Mouse (Mus musculus): Measurements from ENCODE around the gene Cln6.
A peak's percentile ranks its signal among the peaks of the same experiment; 100 is the strongest.
"Not testable (repeated sequence)": the region's sequence is repeated elsewhere in the genome, so short reads cannot be mapped to it uniquely, and the experiment has no call there.

The Cln6 gene

GRCm38 (mm10) chr9:62838506-62839171 is at the start of gene Cln6:
Cln6 (plus strand) TSS chr9:62838785.
- peak; percentile 72 for DNase-seq (ENCODE audit: low spot score)

- no peak for DNase-seq (ENCODE audit: low spot score)
Measured at GRCm38 (mm10) chr9:62789856-62790255, 48.7 kb upstream of the Cln6 start.

GRCm38 (mm10) chr9:62799218-62799617 is 39.4 kb upstream of the Cln6 start:
- DNase-seq (ENCODE audit: low spot score), result not testable (repeated sequence)

DNA sequence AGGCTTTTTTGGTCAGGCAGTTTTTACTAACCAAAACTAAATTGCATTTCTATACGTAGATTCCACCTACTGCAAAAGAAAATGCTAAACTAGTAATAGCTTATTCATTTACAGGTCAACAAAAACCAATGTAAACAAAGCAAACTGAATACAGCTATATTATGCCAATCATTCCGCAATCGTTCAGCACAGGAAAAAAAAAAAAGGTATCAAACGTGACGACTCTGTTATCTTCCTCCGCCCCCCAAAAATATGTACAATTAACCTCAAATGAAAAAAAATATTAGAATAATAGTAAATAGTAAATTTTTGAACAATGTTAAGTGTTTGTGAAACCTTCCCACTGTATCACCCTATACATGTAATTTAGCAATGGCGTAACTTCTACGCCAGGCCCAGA is 28.5 kb upstream of the Cln6 start:
- no peak for DNase-seq (ENCODE audit: low spot score)

GRCm38 (mm10) chr9:62810543-62811515 is 27.8 kb upstream of the Cln6 start:
- peak; percentile 76 for DNase-seq (ENCODE audit: low spot score)

DNA sequence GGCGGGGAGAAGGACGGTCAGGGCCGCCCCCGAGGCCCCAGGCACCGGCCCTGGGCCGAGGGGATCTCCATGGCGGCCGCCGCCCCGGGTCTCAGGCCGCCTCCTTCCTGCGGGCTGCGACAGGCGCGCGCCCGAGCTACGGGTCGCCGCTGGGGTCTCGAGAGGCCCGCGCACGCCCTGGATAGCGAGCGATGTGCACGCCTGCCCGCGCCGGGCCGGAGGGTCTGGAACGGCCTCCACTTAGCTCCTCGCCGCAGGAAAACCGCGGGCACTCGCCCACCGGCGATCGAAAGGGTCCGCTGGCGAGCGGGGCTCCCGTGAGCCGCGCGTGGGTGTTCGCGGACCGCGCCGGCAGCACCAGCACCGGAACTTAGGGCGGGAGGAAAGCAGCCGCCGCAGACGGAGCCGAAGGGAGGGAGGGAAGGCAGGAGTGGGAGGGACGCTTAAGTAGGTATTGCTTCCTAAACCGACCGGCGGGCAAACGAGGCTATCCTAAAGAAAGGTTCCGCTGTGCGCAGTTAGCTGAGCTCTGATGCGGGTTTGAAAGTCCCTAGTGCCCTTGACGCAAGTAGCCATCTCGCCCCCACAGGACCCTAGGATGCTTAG is 27.0 kb upstream of the Cln6 start, which contains the start of gene Fem1b:
TSS of gene Fem1b (minus strand) at position 419 of the 606 bp plus-strand sequence.
- DNase-seq (ENCODE audit: low spot score), result peak; percentile 88

GRCm38 (mm10) chr9:62812216-62813049 is 26.2 kb upstream of the Cln6 start:
- DNase-seq (ENCODE audit: low spot score), result no peak

DNA sequence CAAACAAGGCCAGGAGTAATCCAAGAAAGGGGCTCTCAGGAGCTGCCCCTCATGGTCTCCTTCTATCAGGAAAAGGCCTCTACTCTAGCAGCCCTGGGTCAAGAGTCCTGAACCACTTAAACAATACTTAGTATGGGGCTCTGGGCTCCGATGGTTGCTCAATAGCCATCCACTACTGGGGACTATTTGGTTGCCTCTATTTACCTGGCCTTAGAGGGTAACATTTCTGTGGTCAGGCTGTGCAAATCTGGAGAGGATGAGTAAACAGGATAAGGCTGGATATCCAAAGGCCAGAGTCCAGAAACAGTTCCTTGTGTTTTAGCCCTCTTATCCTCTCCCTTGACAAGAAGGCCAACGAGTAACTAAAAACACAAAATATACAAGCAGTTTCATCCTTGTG is 23.8 kb upstream of the Cln6 start:
- DNase-seq (ENCODE audit: low spot score), result no peak

- no peak for DNase-seq (ENCODE audit: low spot score)
Measured at GRCm38 (mm10) chr9:62816323-62817098, 22.1 kb upstream of the Cln6 start.

DNA sequence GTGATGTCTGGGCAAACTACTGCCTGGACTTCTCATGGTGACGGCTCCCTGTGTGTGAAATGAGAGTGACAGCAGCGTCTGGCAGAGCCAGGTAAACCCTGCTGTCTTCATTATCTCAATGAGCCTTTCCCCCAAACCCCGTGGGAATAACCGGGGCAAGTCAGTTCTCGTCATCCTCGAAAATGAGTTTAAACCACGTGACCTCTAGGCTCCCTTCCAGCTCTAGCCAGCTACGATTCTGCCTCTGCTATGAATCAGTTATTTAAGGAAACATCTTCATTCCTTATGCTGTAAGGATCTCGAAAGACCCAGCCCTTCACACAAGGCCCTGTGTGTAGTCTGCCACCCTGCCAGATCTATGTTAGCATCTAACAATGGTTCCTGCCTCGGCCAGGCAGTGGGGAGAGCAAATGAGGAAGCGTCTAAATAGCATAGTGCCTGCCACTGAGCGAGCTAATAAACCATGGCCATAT is 21.4 kb upstream of the Cln6 start:
- no peak for DNase-seq (ENCODE audit: low spot score)

DNA sequence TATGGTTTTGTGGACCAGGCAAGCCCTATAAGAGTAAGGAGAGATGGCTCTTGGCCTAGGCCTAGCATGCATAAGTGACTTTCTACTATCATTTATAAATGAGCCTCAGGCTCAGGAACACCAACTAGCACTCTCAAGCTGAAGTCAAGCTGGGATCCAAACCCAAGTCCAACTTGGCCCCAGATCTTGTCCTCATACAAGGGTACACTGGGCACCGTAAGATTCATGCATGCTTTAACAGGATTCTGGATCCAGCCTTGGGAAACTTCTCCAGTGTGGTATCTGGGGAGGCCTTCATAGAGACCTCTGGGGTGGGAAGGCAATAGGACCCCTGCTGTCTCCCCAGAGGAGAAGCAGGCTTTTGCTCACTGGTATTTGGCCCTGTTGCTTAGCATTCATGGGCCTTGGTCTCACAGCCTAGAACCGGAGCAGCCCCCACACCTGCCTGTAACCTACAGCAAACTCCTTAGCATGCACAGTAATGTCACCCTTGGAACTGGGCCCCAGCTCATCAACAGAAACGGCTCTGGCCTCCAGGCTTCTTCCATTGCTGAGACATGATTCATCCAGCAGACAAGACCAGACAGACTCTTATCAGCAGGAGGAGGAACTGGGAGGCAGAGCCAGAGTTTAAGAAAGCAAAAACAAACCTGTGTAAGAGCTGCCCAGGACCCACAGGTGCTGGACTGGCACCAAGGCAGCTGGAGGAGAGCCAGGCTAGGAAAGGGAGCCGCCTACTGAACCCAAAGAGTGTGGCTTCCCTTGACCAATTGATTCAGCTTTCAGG is 20.6 kb upstream of the Cln6 start:
- DNase-seq (ENCODE audit: low spot score), result no peak

- no peak for DNase-seq (ENCODE audit: low spot score)
Measured at GRCm38 (mm10) chr9:62819494-62819893, 19.1 kb upstream of the Cln6 start.

DNA sequence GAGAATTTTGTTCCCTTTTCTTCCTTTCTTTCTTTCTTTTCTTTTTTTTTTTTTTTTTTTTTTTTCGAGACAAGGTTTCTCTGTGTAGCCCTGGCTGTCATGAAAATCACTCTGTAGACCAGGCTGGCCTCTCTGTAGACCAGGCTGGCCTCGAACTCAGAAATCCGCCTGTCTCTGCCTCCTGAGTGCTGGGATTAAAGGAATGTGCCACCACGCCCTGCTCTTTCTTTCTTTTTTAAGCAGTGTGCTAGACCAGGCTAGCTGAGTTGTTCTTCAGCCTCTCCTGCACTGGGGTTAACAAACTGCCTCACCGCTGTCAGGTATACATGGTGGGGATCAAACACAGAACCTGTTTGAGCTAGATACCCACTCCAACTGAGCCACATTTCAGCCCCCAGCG is 18.7 kb upstream of the Cln6 start:
- DNase-seq (ENCODE audit: low spot score), result not testable (repeated sequence)

DNA sequence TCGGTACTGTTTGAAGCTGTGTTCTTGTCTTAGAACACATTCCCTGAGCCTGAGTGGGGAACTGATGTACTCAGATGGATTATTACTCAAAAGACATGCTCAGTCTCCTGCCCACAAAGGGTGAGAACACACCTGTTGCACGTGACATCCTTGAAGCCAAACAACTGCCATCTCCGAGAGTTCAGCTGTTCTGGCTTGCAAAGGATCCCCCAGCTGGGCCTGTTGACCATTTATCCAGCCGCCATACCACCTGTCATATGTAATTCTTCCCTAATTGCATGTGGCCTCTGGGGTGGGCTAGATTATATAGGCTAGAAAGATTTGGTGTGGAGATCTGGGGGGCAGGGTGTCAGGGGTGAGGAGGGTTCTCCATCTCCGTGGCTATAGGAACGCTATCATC is 17.8 kb upstream of the Cln6 start:
- no peak for DNase-seq (ENCODE audit: low spot score)

DNA sequence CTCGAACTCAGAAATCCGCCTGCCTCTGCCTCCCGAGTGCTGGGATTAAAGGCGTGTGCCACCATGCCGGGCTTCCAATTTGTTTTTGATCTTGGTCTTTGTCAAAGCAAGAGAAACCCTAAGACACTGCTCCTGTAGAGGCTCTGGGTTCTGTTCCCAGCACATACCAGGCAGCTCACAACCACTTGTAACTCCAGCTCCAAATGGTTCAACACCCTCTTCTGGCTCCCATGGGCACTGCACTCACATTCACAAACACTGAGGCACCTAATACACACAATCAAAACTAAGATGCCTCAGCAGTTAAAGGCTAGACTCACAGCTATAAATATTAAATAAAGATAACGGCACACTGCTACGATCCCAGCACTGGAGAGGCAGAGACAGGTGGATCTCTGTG is 16.8 kb upstream of the Cln6 start:
- DNase-seq (ENCODE audit: low spot score), result no peak

DNA sequence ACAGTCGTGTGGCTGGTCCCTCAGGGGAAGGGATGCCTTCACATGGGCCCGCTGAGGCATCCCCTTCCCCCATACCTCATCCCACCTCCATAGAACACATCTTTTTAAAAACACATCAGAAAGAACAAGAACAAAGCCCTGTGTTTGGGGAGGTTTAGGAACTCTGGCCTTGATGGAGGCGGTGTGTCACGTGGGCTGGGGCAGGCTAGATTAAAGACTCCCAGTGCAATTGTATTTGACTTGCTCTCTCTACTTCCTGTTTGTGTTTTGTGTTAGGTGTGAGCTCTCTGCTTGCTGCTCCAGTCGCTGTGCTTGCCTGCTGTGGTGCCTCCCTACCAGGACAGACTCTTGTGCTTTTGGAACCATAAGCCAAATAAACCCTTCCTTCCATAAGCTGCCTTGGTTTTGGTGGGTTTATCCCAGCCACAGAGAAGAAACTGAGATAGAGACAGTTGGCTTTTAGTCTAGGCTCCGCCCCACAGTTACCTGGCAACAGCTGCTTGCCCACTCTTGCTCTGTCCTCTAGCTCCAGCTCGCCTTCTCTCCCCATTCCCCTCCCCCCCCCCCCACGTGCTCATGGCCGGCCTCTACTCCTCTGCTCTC is 12.7 kb upstream of the Cln6 start:
- no peak for DNase-seq (ENCODE audit: low spot score)

- no peak for DNase-seq (ENCODE audit: low spot score)
Measured at GRCm38 (mm10) chr9:62826456-62826855, 12.1 kb upstream of the Cln6 start.

- no peak for DNase-seq (ENCODE audit: low spot score)
Measured at GRCm38 (mm10) chr9:62827939-62828652, 10.5 kb upstream of the Cln6 start.

GRCm38 (mm10) chr9:62828662-62829086 is 9.9 kb upstream of the Cln6 start:
- DNase-seq (ENCODE audit: low spot score), result peak; percentile 97
